Mouse (Mus musculus): ENCODE measurements around the gene Ercc5.

Ercc5 gene

GRCm38 (mm10) chr1:44173903-44174302 is 26.4 kb downstream of the Ercc5 start:
- in situ Hi-C loops (cut with MboI, MseI): no loop called here

- in situ Hi-C loops (cut with MboI, MseI): no loop called here
These were observed 30.5 kb downstream of the Ercc5 start for GRCm38 (mm10) chr1:44178086-44178485.

GRCm38 (mm10) chr1:44186396-44186795 is 38.9 kb downstream of the Ercc5 start:
- in situ Hi-C loops (cut with MboI, MseI): no loop called here

- in situ Hi-C loops (cut with MboI, MseI): loop anchor here (5.0 kb wide), 1 partner anchor 66 kb away; no protein-coding TSS in a partner anchor
These were observed 51.0 kb downstream of the Ercc5 start for GRCm38 (mm10) chr1:44198273-44199171.

- in situ Hi-C loops (cut with MboI, MseI): loop anchor here (10.0 kb wide), 1 partner anchor 1572 kb away; no protein-coding TSS in a partner anchor
These were observed 55.3 kb downstream of the Ercc5 start for GRCm38 (mm10) chr1:44202876-44203275.

- in situ Hi-C loops (cut with MboI, MseI): no loop called here
These were observed 66.9 kb downstream of the Ercc5 start for GRCm38 (mm10) chr1:44214443-44214842.

GRCm38 (mm10) chr1:44216352-44217116 is 69.0 kb downstream of the Ercc5 start:
- in situ Hi-C loops (cut with MboI, MseI): no loop called here

- in situ Hi-C loops (cut with MboI, MseI): no loop called here
These were observed 69.6 kb downstream of the Ercc5 start for GRCm38 (mm10) chr1:44217118-44217517.

- in situ Hi-C loops (cut with MboI, MseI): no loop called here
These were observed 71.3 kb downstream of the Ercc5 start, which contains the start of gene Mettl21e for GRCm38 (mm10) chr1:44218876-44219275. Mettl21e (minus strand) TSS chr1:44218961.

- in situ Hi-C loops (cut with MboI, MseI): no loop called here
These were observed 81.5 kb downstream of the Ercc5 start for GRCm38 (mm10) chr1:44229044-44229443.

Measured in regulatory T cell (primary cell).